Mouse (Mus musculus): ENCODE measurements around the gene Prkra.

Prkra gene

GRCm38 (mm10) chr2:76647883-76648570 is at the start of gene Prkra, which contains the start of gene Pjvk:
TSS of gene Prkra (minus strand) at chr2:76648015.
TSS of gene Pjvk (plus strand) at chr2:76648476.
- peak; percentile 92 for DNase-seq (ENCODE audit: extremely low spot score, low read depth, low spot score)

- DNase-seq (ENCODE audit: extremely low spot score, low read depth, low spot score), result no peak
Measured at GRCm38 (mm10) chr2:76695290-76695689, 47.5 kb upstream of the Prkra start.

GRCm38 (mm10) chr2:76693765-76694164 is 46.0 kb upstream of the Prkra start:
- no peak for DNase-seq (ENCODE audit: extremely low spot score, low read depth, low spot score)

- DNase-seq (ENCODE audit: extremely low spot score, low read depth, low spot score), result no peak
Measured at GRCm38 (mm10) chr2:76690436-76691204, 42.8 kb upstream of the Prkra start.

GRCm38 (mm10) chr2:76688162-76688561 is 40.3 kb upstream of the Prkra start:
- DNase-seq (ENCODE audit: extremely low spot score, low read depth, low spot score), result no peak

GRCm38 (mm10) chr2:76687608-76688007 is 39.8 kb upstream of the Prkra start:
- DNase-seq (ENCODE audit: extremely low spot score, low read depth, low spot score), result no peak

GRCm38 (mm10) chr2:76686986-76687385 is 39.2 kb upstream of the Prkra start:
- DNase-seq (ENCODE audit: extremely low spot score, low read depth, low spot score), result no peak

- no peak for DNase-seq (ENCODE audit: extremely low spot score, low read depth, low spot score)
Measured at GRCm38 (mm10) chr2:76682301-76682700, 34.5 kb upstream of the Prkra start.

- DNase-seq (ENCODE audit: extremely low spot score, low read depth, low spot score), result no peak
Measured at GRCm38 (mm10) chr2:76676401-76677226, 28.8 kb upstream of the Prkra start.

GRCm38 (mm10) chr2:76675949-76676348 is 28.1 kb upstream of the Prkra start:
- DNase-seq (ENCODE audit: extremely low spot score, low read depth, low spot score), result no peak

GRCm38 (mm10) chr2:76675451-76675850 is 27.6 kb upstream of the Prkra start:
- no peak for DNase-seq (ENCODE audit: extremely low spot score, low read depth, low spot score)

- no peak for DNase-seq (ENCODE audit: extremely low spot score, low read depth, low spot score)
Measured at GRCm38 (mm10) chr2:76674725-76675427, 27.1 kb upstream of the Prkra start, which contains the start of gene Plekha3. TSS of gene Plekha3 (plus strand) at chr2:76675281.

- no peak for DNase-seq (ENCODE audit: extremely low spot score, low read depth, low spot score)
Measured at GRCm38 (mm10) chr2:76673472-76674081, 25.8 kb upstream of the Prkra start.

GRCm38 (mm10) chr2:76672966-76673392 is 25.2 kb upstream of the Prkra start, which contains the start of gene Fkbp7:
TSS of gene Fkbp7 (minus strand) at chr2:76673116.
- DNase-seq (ENCODE audit: extremely low spot score, low read depth, low spot score), result peak; percentile 93

GRCm38 (mm10) chr2:76672134-76672745 is 24.4 kb upstream of the Prkra start:
- DNase-seq (ENCODE audit: extremely low spot score, low read depth, low spot score), result no peak

GRCm38 (mm10) chr2:76671641-76672040 is 23.8 kb upstream of the Prkra start:
- DNase-seq (ENCODE audit: extremely low spot score, low read depth, low spot score), result no peak

GRCm38 (mm10) chr2:76667200-76667599 is 19.4 kb upstream of the Prkra start:
- no peak for DNase-seq (ENCODE audit: extremely low spot score, low read depth, low spot score)

- DNase-seq (ENCODE audit: extremely low spot score, low read depth, low spot score), result no peak
Measured at GRCm38 (mm10) chr2:76665531-76665930, 17.7 kb upstream of the Prkra start.

GRCm38 (mm10) chr2:76659419-76659818 is 11.6 kb upstream of the Prkra start:
- no peak for DNase-seq (ENCODE audit: extremely low spot score, low read depth, low spot score)

- DNase-seq (ENCODE audit: extremely low spot score, low read depth, low spot score), result no peak
Measured at GRCm38 (mm10) chr2:76658551-76658950, 10.7 kb upstream of the Prkra start.
